Mouse (Mus musculus): ENCODE data around the gene Trim8. TPM values are rescaled to one million over a fixed set of nuclear protein-coding genes. Genes with fewer than 3 reads are reported as not detected.

The Trim8 gene
- total RNA-seq (2021): 10 to 100 TPM; 38.7 to 40.0 TPM

DNA sequence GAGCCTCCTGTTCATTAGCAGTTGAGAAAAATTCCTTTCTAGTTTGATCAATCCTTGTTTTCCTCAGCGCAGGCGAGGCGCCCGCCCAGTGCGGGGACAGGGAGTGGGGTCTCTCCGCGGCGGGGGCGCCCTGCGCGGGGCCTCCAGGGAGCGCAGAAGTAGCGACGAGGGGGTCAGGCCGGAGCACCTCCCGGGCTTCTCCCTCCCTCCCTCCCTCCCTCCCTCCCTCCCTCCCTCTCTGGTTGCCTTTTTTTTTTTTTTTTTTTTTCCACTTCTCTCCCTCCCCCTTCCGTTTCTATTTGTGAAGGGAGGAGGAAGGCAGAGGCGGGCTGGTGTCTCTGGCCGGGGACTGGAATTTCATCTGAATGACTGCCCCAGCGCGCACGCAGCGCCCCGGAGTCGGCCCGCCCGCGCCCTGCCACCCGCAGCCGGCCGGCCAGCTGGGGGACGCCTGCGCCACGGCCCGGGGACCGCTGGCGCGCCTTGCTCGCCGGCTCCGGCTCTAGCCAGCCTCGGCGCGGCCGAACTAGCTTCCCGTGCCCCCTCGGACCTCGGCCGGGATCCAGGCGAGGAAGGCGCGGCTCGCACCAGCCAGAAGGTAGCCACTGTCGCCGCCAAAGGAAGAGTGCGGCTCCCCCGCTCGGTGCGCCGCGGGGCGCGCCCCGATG lies at the start of gene Trim8:
Gene Trim8, plus strand, starts transcription at position 302 of the 668 bp plus-strand sequence.
- intact Hi-C loops (cut with DNase I): loop anchor here (2.0 kb wide), 1 partner anchor 105 kb away; the partner anchor contains the start of gene Sufu
- DNase-seq: peak; percentile 82 to 92

DNA sequence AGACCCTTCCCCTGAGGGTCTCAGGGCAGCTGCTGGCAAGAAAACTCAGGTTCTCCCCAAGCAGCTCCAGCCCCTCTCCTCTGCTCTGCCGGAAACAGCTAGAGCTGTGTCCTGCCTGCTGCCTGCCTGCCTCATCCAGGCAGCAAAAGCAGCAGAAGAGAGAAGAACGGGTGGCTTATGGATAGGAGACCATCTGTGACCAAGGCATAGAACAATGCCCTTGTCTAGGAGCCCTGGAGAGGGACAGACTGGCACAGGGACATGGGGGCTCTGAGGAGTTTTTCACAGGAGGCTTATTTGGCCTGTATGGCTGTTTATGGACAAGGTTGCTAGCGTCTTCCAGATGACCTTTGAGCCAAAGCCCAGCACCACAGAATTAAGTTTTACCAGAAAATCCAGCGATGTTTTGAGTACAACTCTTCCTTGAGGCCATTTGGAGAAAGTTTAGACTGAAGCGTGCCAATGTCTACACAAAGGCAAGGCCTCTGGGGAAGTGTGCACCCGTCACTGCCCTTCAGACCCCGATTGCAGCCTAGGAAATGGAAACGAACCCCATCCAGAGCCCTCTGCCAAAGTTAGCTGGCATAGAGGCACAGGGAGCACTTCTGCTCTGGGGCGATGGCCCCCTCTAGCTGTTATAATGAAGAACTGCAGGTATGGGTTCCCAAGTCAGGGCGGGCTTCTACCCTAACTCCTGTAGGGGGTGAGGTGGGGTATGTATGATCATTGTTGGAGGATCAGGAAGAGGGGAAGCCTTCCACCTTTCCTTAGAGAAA lies 49.3 kb upstream of the Trim8 start:
- DNase-seq: peak; percentile 56 to 71
- intact Hi-C loops (cut with DNase I): loop anchor here (2.0 kb wide), 1 partner anchor 55 kb away; the partner anchor contains the start of gene Sufu

DNA sequence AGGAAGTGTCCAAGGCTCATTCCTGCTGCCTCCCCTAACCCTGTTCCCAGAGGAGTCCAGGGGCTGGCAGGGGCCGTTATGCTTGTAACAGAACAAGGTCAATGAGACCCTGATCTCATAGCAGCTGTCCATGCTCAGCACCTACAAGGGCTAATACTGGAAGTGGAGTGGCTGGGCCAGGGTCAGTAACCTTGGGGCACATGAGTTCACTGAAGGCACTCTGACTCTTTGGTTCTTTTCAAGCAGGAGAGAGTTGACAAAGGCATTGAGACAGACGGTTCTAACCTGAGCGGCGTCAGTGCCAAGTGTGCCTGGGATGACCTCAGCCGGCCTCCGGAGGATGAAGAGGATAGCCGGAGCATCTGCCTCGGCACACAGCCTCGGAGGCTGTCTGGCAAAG lies 48.6 kb upstream of the Trim8 start:
- intact Hi-C loops (cut with DNase I): loop anchor here (2.0 kb wide), 1 partner anchor 56 kb away; the partner anchor contains the start of gene Sufu
- DNase-seq: no peak

DNA sequence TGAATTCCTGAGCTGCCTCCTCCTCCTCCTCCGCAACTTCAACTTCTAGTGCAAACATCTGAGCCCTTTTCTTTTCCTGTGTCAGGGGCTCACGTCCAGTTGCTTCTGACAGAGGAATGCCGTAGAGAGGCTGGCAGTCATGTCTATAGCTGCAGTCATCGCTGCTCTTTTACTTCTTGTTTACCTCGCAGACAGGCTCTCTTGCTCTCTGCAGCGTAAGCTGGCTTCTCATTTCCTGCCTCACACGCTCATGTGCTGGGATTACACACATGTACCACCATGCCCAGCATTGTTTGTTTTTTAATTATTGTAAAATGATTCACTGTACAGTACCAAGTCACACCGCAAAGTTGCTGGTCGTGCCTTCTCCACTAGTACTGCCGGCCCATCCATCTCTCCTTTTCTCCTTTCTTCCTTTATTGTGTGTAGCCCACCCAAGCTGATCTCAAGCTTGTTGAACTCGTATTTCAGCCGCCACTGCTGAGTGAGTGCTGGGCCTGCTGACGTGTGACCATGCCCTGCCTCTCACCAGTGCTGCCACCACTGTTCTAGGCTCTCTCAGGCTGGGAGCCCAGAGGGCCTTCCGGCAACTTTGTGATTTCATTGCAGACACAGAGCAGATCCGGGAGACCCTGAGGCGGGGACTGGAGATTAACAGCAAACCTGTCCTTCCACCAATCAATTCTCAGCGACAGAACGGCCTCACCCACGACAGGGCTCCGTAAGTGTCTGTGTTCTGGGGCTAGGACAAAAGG lies 47.2 kb upstream of the Trim8 start:
- no peak for DNase-seq
- intact Hi-C loops (cut with DNase I): no loop called here

DNA sequence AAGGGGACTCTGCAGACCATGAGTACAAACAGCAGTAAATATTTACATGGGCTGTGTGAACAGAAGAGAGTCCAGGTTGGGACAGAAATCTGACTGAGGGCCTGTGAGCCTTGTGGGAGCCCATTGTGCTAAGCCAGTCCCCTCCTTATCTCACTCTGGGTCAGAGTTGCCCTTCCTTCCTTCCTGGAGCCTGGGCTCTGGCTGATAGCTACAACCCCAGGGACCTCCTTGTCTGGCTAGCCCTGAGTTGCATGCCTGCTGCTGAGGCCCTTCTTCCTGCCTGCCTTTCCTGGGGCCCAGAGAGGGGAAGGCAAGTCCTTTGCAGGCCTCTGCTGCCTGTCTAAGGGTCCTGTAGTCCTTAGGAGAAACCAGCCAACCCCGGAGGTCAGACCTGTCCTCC lies 46.5 kb upstream of the Trim8 start:
- intact Hi-C loops (cut with DNase I): no loop called here
- peak in 1 of 2 experiments; percentile 53 for DNase-seq

DNA sequence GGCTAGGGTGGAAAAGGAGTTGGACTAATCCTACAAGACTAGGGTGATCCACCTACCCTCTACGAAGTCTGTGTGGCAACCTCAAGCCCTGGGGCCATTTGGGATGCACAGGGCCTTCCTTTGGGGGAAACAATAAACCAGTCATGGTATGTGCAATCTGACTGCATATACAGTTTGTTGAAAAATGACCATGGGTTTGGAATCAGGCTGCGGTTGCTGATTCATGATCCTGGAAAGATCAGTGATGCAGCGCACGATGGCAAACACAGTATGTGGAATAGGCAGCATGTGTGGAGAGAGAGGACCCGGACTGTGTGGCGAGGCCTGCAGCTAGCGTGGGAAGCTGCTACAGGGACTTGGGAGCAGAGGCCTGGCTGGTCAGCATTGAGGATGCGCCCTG lies 45.9 kb upstream of the Trim8 start:
- no peak for DNase-seq
- intact Hi-C loops (cut with DNase I): no loop called here

DNA sequence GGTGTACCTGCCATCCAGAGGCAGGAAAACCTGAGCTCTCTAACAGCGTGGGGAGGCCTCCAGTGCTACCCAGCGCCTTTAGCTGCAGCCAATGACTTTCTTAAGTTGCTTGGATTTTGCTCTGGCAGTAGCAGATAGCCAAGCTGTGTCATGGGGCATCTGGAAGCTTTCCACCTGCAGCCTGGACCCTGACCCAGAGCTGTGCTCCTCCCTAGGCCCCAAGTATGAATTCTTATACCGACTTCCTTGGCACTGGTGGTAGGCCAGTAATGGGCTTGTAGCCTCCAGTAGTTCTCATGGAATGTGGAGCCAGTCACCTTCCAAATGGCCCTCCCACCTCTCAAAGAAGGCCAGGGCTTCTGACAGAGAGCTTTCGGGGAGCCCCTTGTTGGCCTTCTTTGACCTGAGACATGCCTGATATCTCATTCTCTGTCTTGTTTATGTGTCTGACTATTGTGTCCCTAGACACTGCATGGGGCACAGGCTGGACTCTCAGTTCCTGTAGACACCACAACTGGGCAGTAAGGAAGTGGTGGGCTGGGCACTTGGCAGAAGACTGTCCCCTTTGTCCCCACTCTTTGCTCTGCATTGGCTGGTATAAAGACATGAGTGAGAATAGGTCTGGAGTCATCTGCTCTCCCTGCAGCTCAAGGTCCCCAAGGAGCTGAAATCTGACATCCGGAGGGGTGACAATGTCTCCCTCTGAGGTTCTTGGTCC lies 45.3 kb upstream of the Trim8 start:
- peak in 1 of 2 experiments; percentile 17 for DNase-seq

DNA sequence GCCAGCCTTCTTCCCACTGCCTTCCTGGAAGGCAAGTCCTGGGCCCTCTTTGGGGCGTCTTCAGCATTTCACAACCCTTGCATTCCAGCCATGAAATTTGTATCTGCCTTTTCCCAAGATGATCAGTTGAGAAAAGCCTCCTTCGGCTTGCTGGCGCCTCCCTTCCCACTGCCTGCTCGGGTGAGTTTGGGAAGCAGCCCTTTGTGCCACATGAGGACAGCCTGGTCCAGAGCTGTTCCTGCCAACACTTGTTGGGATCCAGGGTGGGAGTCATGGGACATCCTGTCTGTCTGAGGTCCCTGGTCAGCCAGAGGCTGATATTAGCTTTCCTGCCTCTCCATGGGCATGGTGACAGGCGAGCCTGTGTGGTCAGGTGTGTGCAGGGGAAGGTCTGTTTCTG lies 43.7 kb upstream of the Trim8 start:
- peak in 1 of 2 experiments; percentile 44 for DNase-seq
- intact Hi-C loops (cut with DNase I): loop anchor here (2.0 kb wide), 2 partner anchors 19 to 41 kb away; no protein-coding TSS in a partner anchor

More for the DNA sequence above, 45.3 kb upstream of the Trim8 start:
- intact Hi-C loops (cut with DNase I): loop anchor here (2.0 kb wide), 2 partner anchors 21 to 43 kb away; no protein-coding TSS in a partner anchor

DNA sequence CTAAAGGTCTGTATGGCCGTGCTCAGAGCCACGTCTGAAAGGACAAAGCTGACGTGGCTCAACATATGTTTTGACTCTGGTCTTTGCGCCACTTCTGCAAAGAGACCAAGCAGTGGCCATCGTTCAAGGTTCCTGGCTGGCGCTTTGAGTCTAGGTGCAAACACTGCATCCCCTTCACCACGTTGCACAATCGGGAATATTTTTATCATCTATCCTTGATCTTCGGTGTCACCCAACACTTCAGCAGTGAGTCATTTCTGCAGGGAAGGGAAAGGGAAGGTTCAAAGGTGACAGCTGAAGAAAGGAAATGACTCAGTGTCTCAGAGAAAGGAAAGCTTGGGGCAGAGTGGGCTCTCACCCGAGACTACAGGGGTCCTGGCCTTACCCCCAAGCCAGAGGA lies 42.2 kb upstream of the Trim8 start:
- DNase-seq: no peak
- intact Hi-C loops (cut with DNase I): no loop called here

DNA sequence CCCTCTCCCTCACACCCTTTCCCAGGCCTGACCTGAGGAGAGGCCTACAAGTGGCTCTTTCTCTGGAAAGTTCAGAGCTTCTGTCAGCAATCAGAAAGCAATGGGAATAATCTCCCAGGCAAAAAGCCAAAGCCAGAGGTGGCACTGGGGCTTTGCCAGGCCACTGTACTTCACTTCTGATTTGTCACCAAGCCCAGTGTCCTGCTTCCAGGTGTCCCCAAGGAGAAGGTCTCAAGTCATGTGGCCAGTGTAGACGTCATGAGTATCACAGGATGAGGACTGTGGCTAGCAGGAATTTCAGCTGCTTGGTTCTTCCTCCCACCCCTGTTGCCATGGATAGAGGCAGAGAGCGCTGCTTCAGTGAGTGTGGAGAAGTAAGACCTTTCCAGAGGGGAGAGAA lies 41.6 kb upstream of the Trim8 start:
- intact Hi-C loops (cut with DNase I): loop anchor here (2.0 kb wide), 1 partner anchor 25 kb away; no protein-coding TSS in a partner anchor

DNA sequence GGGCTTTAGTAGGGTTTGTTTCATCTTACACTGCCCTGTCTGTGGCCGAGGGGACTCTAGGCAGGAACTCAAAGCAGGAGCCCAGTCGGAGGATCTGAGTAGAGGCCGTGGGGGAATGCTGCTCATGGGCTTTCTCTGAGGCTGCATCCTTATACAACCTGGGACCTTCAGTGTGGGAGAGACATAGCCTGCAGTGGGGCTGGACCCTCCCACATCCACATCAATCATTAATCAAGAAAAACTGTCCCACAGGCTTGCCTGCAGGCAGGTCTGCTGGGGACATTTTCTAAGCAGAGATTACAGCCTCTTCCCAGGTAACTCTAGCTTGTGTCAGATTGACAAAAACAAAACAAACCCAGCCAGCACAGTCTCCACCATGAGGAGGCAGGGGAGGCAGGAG lies 38.9 kb upstream of the Trim8 start:
- no peak for DNase-seq
- intact Hi-C loops (cut with DNase I): no loop called here

More for the DNA sequence above, 41.6 kb upstream of the Trim8 start:
- DNase-seq: peak; percentile 59 to 67

DNA sequence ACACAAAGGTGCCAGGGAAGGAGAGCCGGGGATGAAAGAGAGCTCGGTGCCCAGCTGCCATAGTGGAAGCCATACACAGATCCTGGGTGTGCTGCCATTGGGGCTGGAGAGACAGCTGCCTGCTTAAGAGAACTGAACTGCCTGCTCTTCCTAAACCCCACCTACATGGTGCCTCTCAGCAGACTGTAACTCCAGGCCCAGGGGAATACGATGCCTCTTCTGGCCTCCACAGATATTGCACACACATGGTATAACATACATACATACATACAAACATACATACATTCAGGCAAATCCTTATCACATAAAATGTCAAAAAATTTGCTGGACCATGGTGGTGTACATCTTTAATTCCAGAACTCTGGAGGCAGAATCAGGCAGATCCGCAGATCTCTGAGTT lies 38.1 kb upstream of the Trim8 start:
- no peak for DNase-seq
- intact Hi-C loops (cut with DNase I): no loop called here

DNA sequence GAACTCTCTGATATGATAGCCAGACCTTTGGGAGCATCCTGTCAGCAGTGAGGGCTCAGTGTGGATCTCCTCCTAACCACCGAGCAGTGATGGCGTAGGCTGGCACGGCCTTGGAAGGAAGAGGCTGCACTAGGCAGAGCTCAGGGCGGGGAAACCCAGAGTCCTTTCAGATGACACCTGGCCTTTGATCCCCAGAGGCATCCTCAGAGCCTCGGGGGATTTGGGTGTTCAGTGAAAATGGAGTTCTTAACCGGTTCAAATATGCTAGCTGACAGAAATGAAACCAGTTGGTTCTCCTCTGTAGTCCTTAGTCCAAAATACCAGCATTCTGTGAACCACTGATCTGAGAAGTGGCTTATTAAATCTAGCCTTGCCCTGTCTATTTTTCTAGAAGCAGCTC lies 35.3 kb upstream of the Trim8 start:
- intact Hi-C loops (cut with DNase I): no loop called here
- DNase-seq: no peak

DNA sequence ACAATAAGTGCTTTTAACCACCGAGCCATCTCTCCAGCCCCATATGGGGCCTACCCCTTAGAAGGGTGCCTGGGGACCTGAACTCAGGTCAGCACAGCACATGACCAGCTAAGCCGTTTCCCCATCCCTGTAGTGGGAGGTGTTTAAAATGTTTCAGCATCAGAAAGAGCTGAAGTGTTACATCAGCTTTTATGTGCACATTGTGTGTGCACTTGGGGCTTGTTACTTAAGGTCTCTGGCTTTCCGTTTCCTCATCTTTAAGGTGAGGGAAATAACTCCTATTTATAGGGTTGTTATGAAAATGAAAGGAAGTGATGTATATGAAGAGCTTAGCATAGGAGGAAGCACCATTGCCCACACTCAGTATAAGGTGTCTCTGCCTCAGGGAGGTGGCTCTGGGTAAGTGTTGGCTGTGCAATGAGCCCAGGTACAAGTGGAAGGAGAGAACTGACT lies 34.4 kb upstream of the Trim8 start:
- intact Hi-C loops (cut with DNase I): no loop called here
- no peak for DNase-seq

DNA sequence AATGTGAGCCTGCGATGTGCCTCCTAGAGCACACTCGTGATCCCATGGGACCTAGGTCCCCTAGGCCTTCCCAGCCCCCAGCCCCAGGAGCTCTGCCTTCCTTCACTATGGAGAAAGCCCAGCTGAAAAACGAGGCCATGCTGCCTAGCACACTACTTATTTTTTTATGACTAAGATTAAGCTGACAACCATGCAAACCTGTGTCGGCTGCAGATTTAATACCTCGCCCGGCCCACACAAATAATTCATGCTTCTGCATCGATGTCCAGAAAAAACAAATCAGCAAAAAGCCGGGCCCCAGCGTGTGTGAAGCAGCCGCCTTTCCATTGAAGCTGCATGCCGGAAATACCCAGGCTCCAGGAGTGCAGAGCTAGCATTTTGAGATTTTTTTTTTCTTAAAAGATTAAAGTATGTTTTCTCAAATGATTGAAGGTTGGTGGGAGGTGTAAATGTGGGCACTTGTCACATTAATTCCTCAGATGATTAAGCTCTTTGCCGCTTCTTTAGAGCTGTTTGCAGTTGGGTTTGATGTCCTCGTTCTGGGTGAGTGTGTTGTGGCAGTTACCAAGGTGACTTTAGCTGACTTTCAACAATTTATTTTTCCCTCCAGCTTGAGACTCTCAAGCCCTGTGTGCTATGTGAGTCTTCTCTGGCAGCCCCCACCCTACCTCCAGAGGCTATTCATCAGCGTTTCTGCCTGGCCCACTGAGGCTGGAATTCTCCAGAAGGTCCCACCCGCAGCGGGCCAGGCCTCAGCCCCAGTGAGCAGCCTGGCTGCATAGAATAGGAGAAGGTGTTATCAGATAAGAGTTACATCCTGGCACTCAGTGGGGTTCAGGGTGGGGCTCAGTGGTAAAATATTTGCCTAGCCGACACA lies 30.9 kb upstream of the Trim8 start:
- intact Hi-C loops (cut with DNase I): no loop called here
- DNase-seq: no peak

DNA sequence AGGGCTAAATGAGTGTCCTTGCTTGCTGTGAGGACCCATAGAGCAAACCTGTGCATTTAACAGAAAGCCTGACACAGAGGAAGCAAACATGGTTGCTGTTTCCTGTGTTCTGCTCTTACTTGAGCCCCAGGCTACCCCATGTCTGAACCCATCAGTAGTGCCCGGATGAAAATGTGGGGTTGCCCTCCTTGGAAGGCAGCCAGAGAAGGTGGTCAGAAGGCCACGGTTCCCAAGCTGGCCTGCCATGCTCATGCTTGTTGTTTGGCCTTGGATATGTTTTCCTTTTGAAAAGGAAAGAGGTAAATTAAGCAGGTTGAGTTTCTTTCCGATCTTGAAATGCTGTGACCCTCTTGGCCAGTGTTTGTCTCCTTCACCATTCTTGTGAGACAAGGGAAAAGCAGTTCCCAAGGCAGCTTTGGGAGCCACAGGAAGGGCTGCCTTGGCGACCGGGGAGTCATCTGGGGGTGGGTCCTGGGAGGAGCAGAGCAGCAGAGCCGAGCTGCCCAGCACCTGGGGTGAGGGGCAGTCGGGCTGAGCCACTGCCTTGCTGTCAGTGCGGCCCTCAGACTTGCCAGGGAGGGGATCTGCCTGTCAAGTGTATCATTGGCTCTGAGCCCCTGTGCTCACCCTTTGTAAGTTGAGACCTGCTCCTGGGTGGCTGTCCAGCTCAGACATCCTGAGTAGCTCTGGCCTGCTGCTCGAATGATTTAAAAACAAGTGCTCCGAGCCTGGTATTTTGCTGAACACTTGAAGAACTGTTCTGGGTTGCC lies 30.0 kb upstream of the Trim8 start:
- intact Hi-C loops (cut with DNase I): no loop called here
- DNase-seq: no peak

DNA sequence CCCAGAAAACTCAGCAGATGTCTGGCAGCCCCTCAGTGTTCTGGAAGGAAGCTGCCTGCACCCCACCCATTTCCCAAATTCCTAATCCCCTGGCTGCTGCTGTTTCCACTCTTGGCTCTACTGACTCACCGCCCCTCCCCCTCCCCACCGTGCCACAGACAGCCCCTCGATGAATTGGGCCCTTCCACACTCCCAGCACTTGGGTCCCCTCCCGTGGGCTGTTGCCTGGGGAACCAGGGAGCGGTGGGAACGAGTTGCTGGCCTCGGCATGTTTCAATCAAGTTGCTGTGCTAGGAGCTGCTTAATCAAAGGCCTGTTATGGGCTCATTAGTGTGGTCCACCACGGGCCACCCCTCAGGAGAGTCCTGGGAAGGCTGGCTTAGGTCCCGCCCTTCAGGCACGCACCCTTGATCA lies 24.1 kb upstream of the Trim8 start:
- no peak for DNase-seq
- intact Hi-C loops (cut with DNase I): loop anchor here (2.0 kb wide), 1 partner anchor 21 kb away; no protein-coding TSS in a partner anchor

DNA sequence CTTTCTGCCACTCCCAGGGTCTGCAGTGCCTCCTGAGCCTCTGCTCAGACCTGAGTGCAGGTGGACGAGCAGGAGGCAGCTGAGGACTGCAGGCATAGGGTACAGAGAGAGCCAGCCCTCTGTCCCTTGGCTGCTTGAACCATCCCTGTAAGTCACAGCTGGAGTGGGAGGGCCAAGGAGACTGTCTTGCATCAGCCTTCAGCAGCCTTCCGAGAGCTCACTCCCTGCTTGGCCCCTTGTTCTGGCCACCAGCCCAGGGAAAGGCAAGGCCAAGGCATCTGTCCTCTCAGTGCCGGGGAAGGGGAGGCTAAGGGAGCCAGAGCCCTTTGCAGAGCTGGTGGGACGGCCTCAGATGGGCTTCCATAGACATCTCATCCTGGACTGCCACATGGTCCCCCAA lies 23.3 kb upstream of the Trim8 start:
- DNase-seq: peak; percentile 68 to 72
- intact Hi-C loops (cut with DNase I): loop anchor here (2.0 kb wide), 1 partner anchor 49 kb away; no protein-coding TSS in a partner anchor
